Mouse (Mus musculus) thymus, adult 2 months (tissue): ENCODE measurements around the gene Cer1.

Experiments
- CTCF ChIP-seq: fragments of 200-500 bp; IDR thresholded peaks from 2 replicates; pipeline ENCODE4 v1.5.1; 2012; ENCODE audit warnings: mild to moderate bottlenecking, control low read depth, low read length, moderate library complexity, borderline replicate concordance; ENCODE audit not compliant: control insufficient read depth, poor library complexity, insufficient read depth; ENCODE audit errors: extremely low read depth
- POLR2A ChIP-seq: fragments of 200-500 bp; IDR thresholded peaks from 2 replicates; pipeline ENCODE4 v1.6.1; 2012; ENCODE audit warnings: mild to moderate bottlenecking, low read length, control low read depth, moderate library complexity; ENCODE audit not compliant: control insufficient read depth, poor library complexity, insufficient read depth; ENCODE audit errors: extremely low read depth

GRCm38 (mm10) chr4:82860566-82860965 lies 24.4 kb downstream of the Cer1 start:
- no peak for TF ChIP-seq CTCF
- TF ChIP-seq POLR2A: no peak
